10 mouse cellular contexts compared by ENCODE assay signal in genomic region chr6:51017260-51017999, GRCm38 (mm10).
A peak's percentile ranks its signal among the peaks of the same experiment; 100 is the strongest.
DNase-seq lines count a peak whose midpoint lies in the region; ATAC-seq and TF ChIP-seq lines count a peak whose summit lies in the region.
"Had no signal": no experiment of that assay in that cellular context is flagged by ENCODE, and none has a peak within 500 bp of the region (broad histone marks: within the 10 kb centered on the region; RNA-seq: fewer than 3 reads in every experiment).

No protein-coding gene starts in this region.

- 0 out of 2 replicates have a peak overlapping the region, but pooled peaks have one; percentile 26 for H3K27ac ChIP-seq in heart, embryonic 12.5 days (ENCODE audit: poor library complexity, severe bottlenecking)
- peak overlapping the region; percentile 32; the same call in 1 of the 2 replicates for H3K27ac ChIP-seq in lung, postnatal 0 days (ENCODE audit: low read length)
- 0 out of 2 replicates have a peak overlapping the region, but pooled peaks have one; percentile 45 for H3K27ac ChIP-seq in midbrain, embryonic 11.5 days (ENCODE audit: low read depth, low read length)

- H3K4me1 ChIP-seq in heart, embryonic 12.5 days (replicated peaks) = peaks cover 1% of the 10 kb centered on the region
- H3K4me1 ChIP-seq in lung, postnatal 0 days (ENCODE audit: insufficient read depth, low read depth, low read length) = peaks cover 4% of the 10 kb centered on the region; the same call in 1 of the 2 replicates
- peaks cover 15% of the 10 kb centered on the region for H3K4me1 ChIP-seq in midbrain, embryonic 11.5 days (ENCODE audit: control insufficient read depth, insufficient read depth, low read length)

- ATAC-seq in heart, embryonic 12.5 days (ENCODE audit: insufficient number of reproducible peaks, low FRiP score) = no peak
- ATAC-seq in lung, postnatal 0 days = peak; percentile 54
- no peak for ATAC-seq in midbrain, embryonic 11.5 days (ENCODE audit: low FRiP score)

- no peak overlapping the region for H3K4me3 ChIP-seq in heart, embryonic 12.5 days
- no peak overlapping the region for H3K4me3 ChIP-seq in lung, postnatal 0 days (ENCODE audit: low read depth, low read length)
- no peak overlapping the region for H3K4me3 ChIP-seq in midbrain, embryonic 11.5 days (ENCODE audit: low read depth, low read length)

- intact Hi-C loops in heart, postnatal 25 days (cut with DNase I) = no loop called here

- peak; percentile 56; the same call in 1 of the 2 replicates for TF ChIP-seq EP300 in lung, postnatal 0 days (IDR thresholded peaks at IDR 0.05)

- WGBS in heart, embryonic 12.5 days = 75% methylated on average over 9 of the region's 9 CpGs
- 57% methylated on average over 9 of the region's 9 CpGs for WGBS in lung, postnatal 0 days
- WGBS in midbrain, embryonic 11.5 days = 81% methylated on average over 9 of the region's 9 CpGs

- H3K4me2 ChIP-seq in heart, embryonic 12.5 days = no peak overlapping the region
- no peak overlapping the region for H3K4me2 ChIP-seq in lung, postnatal 0 days (replicated peaks; ENCODE audit: low read depth, low read length)
- H3K4me2 ChIP-seq in midbrain, embryonic 11.5 days = no peak overlapping the region

- no peak overlapping the region for H3K9ac ChIP-seq in heart, embryonic 12.5 days
- no peak overlapping the region for H3K9ac ChIP-seq in lung, postnatal 0 days (replicated peaks; ENCODE audit: low read depth)
- no peak overlapping the region for H3K9ac ChIP-seq in midbrain, embryonic 11.5 days (ENCODE audit: low read length)

- TF ChIP-seq CTCF in lung, postnatal 0 days (IDR thresholded peaks at IDR 0.05) = no peak

- no peaks in the 10 kb centered on the region for H3K27me3 ChIP-seq in heart, embryonic 12.5 days (replicated peaks)
- no peaks in the 10 kb centered on the region for H3K27me3 ChIP-seq in lung, postnatal 0 days (replicated peaks; ENCODE audit: insufficient read depth, low read length)
- no peaks in the 10 kb centered on the region for H3K27me3 ChIP-seq in midbrain, embryonic 11.5 days (ENCODE audit: control insufficient read depth, insufficient read depth, low read length)

- no peaks in the 10 kb centered on the region for H3K9me3 ChIP-seq in heart, embryonic 12.5 days (replicated peaks)
- H3K9me3 ChIP-seq in lung, postnatal 0 days (ENCODE audit: low read length) = no peaks in the 10 kb centered on the region
- H3K9me3 ChIP-seq in midbrain, embryonic 11.5 days (ENCODE audit: control insufficient read depth, low read length) = no peaks in the 10 kb centered on the region

- H3K36me3 ChIP-seq in heart, embryonic 12.5 days = no peaks in the 10 kb centered on the region
- no peaks in the 10 kb centered on the region for H3K36me3 ChIP-seq in lung, postnatal 0 days (ENCODE audit: insufficient read depth, low read length)
- H3K36me3 ChIP-seq in midbrain, embryonic 11.5 days (ENCODE audit: control insufficient read depth, insufficient read depth, low read length) = no peaks in the 10 kb centered on the region

- no peak for DNase-seq in heart, postnatal 25 days (ENCODE audit: low spot score)
- peak; percentile 42 for DNase-seq in lung, postnatal 0 days (ENCODE audit: low spot score)
- no peak for DNase-seq in lung, postnatal 36 days
- DNase-seq in midbrain, embryonic 11.5 days (ENCODE audit: low spot score, missing footprints) = no peak
- peak; percentile 83 for DNase-seq in retina, postnatal 1 day
- no peak for DNase-seq in left cerebral cortex, adult 18-20 months (ENCODE audit: low spot score in 2 of 2)
- no peak for DNase-seq in liver
- DNase-seq: adrenal gland, adult 8-10 months; lung, postnatal 10 days had no signal

Comparison
In these comparisons a context has a peak if more than half of its experiments do, and no peak if none do; other contexts are left out.
1. DNase-seq: peak in lung, postnatal 0 days (single experiment) and retina, postnatal 1 day (single experiment); none in heart, postnatal 25 days (single experiment), lung, postnatal 36 days (single experiment), midbrain, embryonic 11.5 days (single experiment), left cerebral cortex, adult 18-20 months (0 of 2) and liver (single experiment).
2. Peak in every context shown above with its lines, with median percentiles within 50 percentile points of each other: H3K27ac ChIP-seq.